Mouse (Mus musculus) hindbrain, embryonic 14.5 days (tissue): Measurements from ENCODE around the gene Nrip1. TPM values are rescaled to one million over a fixed set of nuclear protein-coding genes. Genes with fewer than 3 reads are reported as not detected.

Experiments used
- ATAC-seq: fragments of 200-750 bp; cut with Nextera tagmentation; 2 replicates; pipeline ENCODE4 v1.8.0; 2017; ENCODE audit warnings: moderate number of reproducible peaks, mild to moderate bottlenecking, moderate TSS enrichment, moderate library complexity; ENCODE audit not compliant: low FRiP score
- DNase-seq: peaks from one replicate; pipeline ENCODE4 v3.0.0-alpha.2; 2015; ENCODE audit warnings: low spot score
- H3K27ac ChIP-seq: fragments of 300-500 bp; sonication (generic); 2 replicates; pipeline ENCODE4 v1.5.1; 2014; ENCODE audit warnings: mild to moderate bottlenecking, moderate library complexity
- H3K27me3 ChIP-seq: fragments of 300-500 bp; sonication (generic); 2 replicates; pipeline ENCODE4 v1.6.1; 2014; ENCODE audit warnings: mild to moderate bottlenecking, low read length, mixed read lengths; ENCODE audit not compliant: control insufficient read depth, insufficient read depth
- H3K36me3 ChIP-seq: fragments of 300-500 bp; sonication (generic); replicated peaks from 2 replicates; pipeline ENCODE4 v1.6.1; 2014; ENCODE audit not compliant: control insufficient read depth, insufficient read depth
- H3K4me1 ChIP-seq: fragments of 300-500 bp; sonication (generic); replicated peaks from 2 replicates; pipeline ENCODE4 v1.6.1; 2014; ENCODE audit warnings: antibody characterized with exemption, low read length, mixed read lengths; ENCODE audit not compliant: control insufficient read depth, insufficient read depth
- H3K4me2 ChIP-seq: fragments of 300-500 bp; sonication (generic); replicated peaks from 2 replicates; pipeline ENCODE4 v1.6.1; 2014; ENCODE audit warnings: mild to moderate bottlenecking, moderate library complexity
- H3K4me3 ChIP-seq: fragments of 300-500 bp; sonication (generic); replicated peaks from 2 replicates; pipeline ENCODE4 v1.5.1; 2014; ENCODE audit warnings: mild to moderate bottlenecking, low read length
- H3K9ac ChIP-seq: fragments of 300-500 bp; sonication (generic); 2 replicates; pipeline ENCODE4 v1.6.1; 2014
- H3K9me3 ChIP-seq: fragments of 300-500 bp; sonication (generic); 2 replicates; pipeline ENCODE4 v1.6.1; 2016; ENCODE audit warnings: low read length; ENCODE audit not compliant: control insufficient read depth
- WGBS: fragments of 180-500 bp; shearing (Covaris S2); extraction: QIAGEN DNeasy Blood & Tissue Kit; methylation state at CpG from one replicate; pipeline ENCODE4 v1.1.7; 2014; 5-methylcytosine and 5-hydroxymethylcytosine counted together
- polyA plus RNA-seq: library from polyadenylated mRNA; unstranded; fragments of >200 nt; fragmentation: Nextera tagmentation; extraction: Ambion mirVana; gene quantifications from 2 replicates; pipeline ENCODE4 v1.2.1, GENCODE M21; 2014

Gene Nrip1
- polyA plus RNA-seq, result 28.9 and 30.4 TPM in 2 replicates

- peak; percentile 67 for DNase-seq
- Histone ChIP-seq H3K27ac (peak within 1 kb of the TSS; percentile 96), H3K27me3 (no peaks in the 10 kb centered on the region), H3K9me3 (no peaks in the 10 kb centered on the region), H3K4me1 (peaks cover 12% of the 10 kb centered on the region), H3K36me3 (no peaks in the 10 kb centered on the region), H3K4me2 (peak within 1 kb of the TSS; percentile 56), H3K4me3 (peak within 1 kb of the TSS; percentile 85), H3K9ac (peak within 1 kb of the TSS; percentile 89)
- 1% methylated on average over 9 of the region's 9 CpGs for WGBS
- ATAC-seq, result peak; percentile 17
Measured at GRCm38 (mm10) chr16:76373671-76374091, at the start of gene Nrip1. TSS of gene Nrip1 (minus strand) at chr16:76373827.

- Histone ChIP-seq H3K4me3 (no peak overlapping the region), H3K4me1 (no peaks in the 10 kb centered on the region), H3K9me3 (no peaks in the 10 kb centered on the region), H3K4me2 (no peak overlapping the region), H3K27me3 (no peaks in the 10 kb centered on the region), H3K9ac (no peak overlapping the region), H3K27ac (no peak overlapping the region), H3K36me3 (no peaks in the 10 kb centered on the region)
- WGBS, result 94% methylated on average over 1 of the region's 1 CpGs
- DNase-seq (no peak), ATAC-seq (no peak)
Measured at GRCm38 (mm10) chr16:76422531-76422930, 48.9 kb upstream of the Nrip1 start.

- Histone ChIP-seq H3K4me2 (no peak overlapping the region), H3K9me3 (no peaks in the 10 kb centered on the region), H3K36me3 (no peaks in the 10 kb centered on the region), H3K4me1 (no peaks in the 10 kb centered on the region), H3K27ac (no peak overlapping the region), H3K27me3 (no peaks in the 10 kb centered on the region), H3K4me3 (no peak overlapping the region), H3K9ac (no peak overlapping the region)
- WGBS, result 80% methylated on average over 8 of the region's 8 CpGs
- DNase-seq, result no peak
- ATAC-seq, result no peak
Measured at GRCm38 (mm10) chr16:76419849-76420248, 46.2 kb upstream of the Nrip1 start.

DNA sequence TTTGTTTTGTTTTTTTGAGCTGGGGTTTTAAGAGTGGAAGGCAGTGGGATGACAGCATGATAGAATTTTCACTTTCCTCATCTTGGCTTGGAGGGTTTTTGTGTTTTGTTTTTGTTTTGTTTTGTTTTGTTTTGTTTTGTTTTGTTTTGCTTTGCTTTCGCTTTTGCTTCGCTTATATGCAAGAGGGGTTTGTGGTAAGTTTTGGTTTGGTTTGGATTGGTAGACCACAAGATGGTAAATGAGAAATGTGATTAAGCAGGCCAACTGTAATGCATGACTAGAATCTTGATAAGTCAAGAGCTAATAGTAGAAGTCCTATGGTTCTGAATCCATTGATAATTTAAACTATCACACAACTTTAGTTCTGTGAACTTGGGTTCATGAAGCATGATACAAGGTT, 42.9 kb upstream of the Nrip1 start:
- no peak overlapping the region for H3K4me2 ChIP-seq
- H3K9me3 ChIP-seq, result no peaks in the 10 kb centered on the region
- no peaks in the 10 kb centered on the region for H3K4me1 ChIP-seq
- DNase-seq (no peak), ATAC-seq (no peak)
- H3K27me3 ChIP-seq, result no peaks in the 10 kb centered on the region
- H3K9ac ChIP-seq, result no peak overlapping the region
- H3K36me3 ChIP-seq, result no peaks in the 10 kb centered on the region
- WGBS, result 95% methylated on average over 2 of the region's 2 CpGs
- H3K27ac ChIP-seq, result no peak overlapping the region
- no peak overlapping the region for H3K4me3 ChIP-seq

GRCm38 (mm10) chr16:76416060-76416438, 42.4 kb upstream of the Nrip1 start:
- no peak overlapping the region for H3K4me2 ChIP-seq
- ATAC-seq (no peak), DNase-seq (no peak)
- no peaks in the 10 kb centered on the region for H3K36me3 ChIP-seq
- no peak overlapping the region for H3K9ac ChIP-seq
- H3K27me3 ChIP-seq, result no peaks in the 10 kb centered on the region
- H3K27ac ChIP-seq, result no peak overlapping the region
- H3K4me3 ChIP-seq, result no peak overlapping the region
- WGBS, result 74% methylated on average over 5 of the region's 5 CpGs
- no peaks in the 10 kb centered on the region for H3K9me3 ChIP-seq
- H3K4me1 ChIP-seq, result no peaks in the 10 kb centered on the region

DNA sequence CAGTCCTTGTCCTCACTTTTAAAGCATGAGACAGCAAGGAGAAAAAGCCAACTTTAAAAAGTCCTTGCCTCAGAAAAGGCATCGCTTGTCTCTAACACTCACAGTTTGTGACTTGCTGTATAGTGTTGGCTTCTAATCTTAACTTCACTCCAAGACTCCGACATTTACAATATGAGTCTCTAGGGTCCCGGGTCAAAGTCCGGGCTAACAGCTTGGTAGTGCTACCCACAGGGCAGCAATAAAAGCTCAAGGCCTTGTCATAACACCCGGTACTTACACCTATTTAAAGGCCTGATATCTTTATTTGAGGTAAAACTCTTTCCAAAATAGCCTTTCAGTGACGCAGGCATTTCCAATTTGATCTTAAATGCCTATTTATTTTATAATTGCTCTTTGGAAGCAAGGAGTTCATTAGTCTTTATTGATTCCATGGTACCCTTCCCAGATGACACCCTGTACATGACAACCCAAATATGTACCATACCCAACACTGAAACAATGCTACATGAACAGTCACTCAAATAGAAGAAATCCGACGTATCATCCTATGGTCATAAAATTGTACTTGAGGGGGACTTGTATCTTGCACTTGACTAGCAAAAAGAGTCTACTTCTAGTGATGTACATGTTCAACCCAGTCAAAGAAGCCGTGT, 41.9 kb upstream of the Nrip1 start:
- H3K27me3 ChIP-seq, result no peaks in the 10 kb centered on the region
- no peaks in the 10 kb centered on the region for H3K4me1 ChIP-seq
- no peak overlapping the region for H3K4me2 ChIP-seq
- DNase-seq, result no peak
- no peak for ATAC-seq
- H3K9me3 ChIP-seq, result no peaks in the 10 kb centered on the region
- 88% methylated on average over 9 of the region's 9 CpGs for WGBS
- H3K27ac ChIP-seq, result no peak overlapping the region
- H3K36me3 ChIP-seq, result no peaks in the 10 kb centered on the region
- no peak overlapping the region for H3K4me3 ChIP-seq
- H3K9ac ChIP-seq, result no peak overlapping the region

DNA sequence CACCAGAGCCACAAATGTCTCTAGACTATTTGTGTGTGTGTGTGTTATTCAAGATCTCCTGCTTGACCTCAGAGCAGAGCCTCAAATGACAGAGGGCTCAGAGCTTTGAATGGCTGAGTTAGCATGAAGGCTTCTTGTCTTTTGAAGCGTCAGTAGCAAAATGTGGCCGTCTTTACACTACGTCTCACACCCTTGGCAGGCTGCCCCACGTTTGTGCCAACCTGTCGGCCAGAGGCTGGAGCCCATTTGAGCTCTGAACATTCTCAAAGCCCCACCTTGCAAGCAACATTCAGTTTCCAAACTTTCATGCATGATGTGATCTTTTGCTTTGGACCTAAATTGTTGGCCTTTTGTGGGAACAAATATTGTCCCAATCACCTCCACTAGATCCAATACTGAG, 40.9 kb upstream of the Nrip1 start:
- H3K9me3 ChIP-seq, result no peaks in the 10 kb centered on the region
- no peak overlapping the region for H3K4me2 ChIP-seq
- H3K27ac ChIP-seq, result no peak overlapping the region
- H3K4me3 ChIP-seq, result no peak overlapping the region
- DNase-seq (no peak), ATAC-seq (no peak)
- 54% methylated on average over 5 of the region's 5 CpGs for WGBS
- H3K4me1 ChIP-seq, result no peaks in the 10 kb centered on the region
- H3K9ac ChIP-seq, result no peak overlapping the region
- no peaks in the 10 kb centered on the region for H3K36me3 ChIP-seq
- no peaks in the 10 kb centered on the region for H3K27me3 ChIP-seq

DNA sequence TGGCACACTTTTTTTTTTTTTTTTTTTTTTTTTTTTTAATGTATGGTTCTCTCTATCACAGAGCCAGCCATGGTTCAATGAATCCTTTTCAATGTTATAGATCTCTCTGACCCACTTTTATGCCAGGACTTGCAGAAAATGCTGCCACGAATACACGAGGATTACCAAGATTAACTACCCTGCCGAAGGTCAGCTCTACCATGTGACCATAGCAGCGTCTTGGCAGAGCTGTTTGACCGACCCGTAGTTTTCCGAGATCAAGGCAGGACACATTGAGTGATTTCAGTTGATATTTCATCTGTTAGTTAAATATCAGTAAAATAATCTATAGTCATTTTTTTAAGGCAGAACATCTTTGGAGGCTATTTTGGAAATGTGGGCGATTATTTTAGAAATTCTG, 40.0 kb upstream of the Nrip1 start:
- Histone ChIP-seq H3K27ac (no peak overlapping the region), H3K4me3 (no peak overlapping the region), H3K36me3 (no peaks in the 10 kb centered on the region), H3K9me3 (no peaks in the 10 kb centered on the region), H3K9ac (no peak overlapping the region), H3K27me3 (no peaks in the 10 kb centered on the region), H3K4me2 (no peak overlapping the region), H3K4me1 (no peaks in the 10 kb centered on the region)
- DNase-seq, result no peak
- 95% methylated on average over 8 of the region's 8 CpGs for WGBS
- ATAC-seq, result no peak

DNA sequence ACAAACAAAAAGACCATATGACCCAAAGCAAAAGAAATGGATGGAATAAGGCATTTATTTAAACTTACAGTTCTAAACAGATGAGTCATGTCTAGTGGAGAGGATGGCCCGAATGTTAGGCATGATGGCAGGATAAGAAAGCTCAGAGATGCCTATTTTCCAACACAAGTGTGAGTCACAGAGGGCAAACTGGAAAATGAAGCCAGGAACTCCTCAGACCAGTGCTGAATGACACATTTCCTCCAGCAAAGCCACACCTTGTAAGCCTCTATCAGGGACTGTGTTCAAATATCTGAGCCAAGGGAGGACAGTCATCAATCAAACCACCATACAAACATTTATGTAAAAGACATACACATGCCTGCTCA, 35.7 kb upstream of the Nrip1 start:
- WGBS, result 88% methylated on average over 1 of the region's 1 CpGs

More for the DNA sequence above, 35.7 kb upstream of the Nrip1 start:
- no peak for ATAC-seq
- DNase-seq, result no peak
- H3K9me3 ChIP-seq, result no peaks in the 10 kb centered on the region
- H3K4me2 ChIP-seq, result no peak overlapping the region
- H3K36me3 ChIP-seq, result no peaks in the 10 kb centered on the region
- H3K27me3 ChIP-seq, result no peaks in the 10 kb centered on the region
- no peaks in the 10 kb centered on the region for H3K4me1 ChIP-seq
- no peak overlapping the region for H3K9ac ChIP-seq
- no peak overlapping the region for H3K4me3 ChIP-seq
- no peak overlapping the region for H3K27ac ChIP-seq
